Mouse (Mus musculus): ENCODE data around the gene Caln1.

Caln1 gene

DNA sequence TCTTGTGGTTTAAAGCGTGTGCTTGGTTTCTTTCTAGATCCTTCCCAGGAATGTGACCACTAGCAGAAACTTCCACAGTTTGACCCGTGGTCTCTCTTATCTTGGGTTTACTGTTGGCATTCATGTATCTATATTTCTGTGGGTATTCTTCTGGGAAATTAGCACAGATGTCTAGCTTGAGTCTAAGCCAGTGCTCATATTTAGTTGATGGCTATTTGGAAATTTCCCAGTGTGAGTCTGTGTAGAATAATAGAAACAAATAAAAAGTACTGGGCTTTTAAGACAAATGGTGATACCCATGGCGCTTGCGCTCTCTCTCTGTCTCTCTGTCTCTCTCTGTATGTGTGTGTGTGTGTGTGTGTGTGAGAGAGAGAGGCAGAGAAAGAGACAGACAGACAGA, 330.2 kb downstream of the Caln1 start:
- DNase-seq (ENCODE audit: low read depth) = no peak

DNA sequence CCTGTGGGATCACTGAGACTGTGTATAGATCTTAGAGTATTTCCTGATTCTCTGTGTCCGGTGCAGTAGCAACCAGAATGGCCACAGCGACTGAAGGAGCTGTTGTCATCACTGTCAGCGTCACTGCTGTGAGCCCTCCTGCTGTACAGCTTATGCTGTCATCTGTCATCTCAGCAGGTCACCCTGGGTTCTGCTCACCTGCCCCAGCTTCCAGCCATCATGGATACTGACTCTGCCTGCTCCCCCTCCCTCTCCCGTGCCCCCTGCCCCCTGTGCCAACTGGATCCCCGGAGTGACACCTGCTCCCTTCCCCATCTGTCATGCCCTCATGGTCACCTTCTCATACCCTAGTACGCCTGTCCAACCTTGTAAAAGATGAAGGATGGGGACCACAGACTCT, 332.5 kb downstream of the Caln1 start:
- DNase-seq (ENCODE audit: low read depth) = no peak

DNA sequence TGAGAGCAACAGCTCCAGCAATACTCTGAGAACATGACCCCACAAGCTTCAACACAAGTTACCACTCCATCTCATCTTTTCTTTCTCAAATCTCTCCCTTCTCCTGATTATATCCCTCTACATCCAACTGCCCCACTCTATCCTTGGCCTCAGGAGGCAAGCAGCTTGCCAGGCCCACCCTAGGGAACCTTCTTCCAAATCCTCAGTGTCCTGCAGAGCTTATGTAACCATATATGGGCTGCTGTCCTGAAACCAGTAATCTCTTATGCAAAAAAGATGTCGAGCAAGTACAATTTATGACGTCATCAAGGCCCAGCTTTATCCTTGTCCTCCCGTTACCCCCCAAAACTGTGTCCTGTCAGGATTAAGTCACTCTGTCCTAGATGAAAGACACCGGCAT, 333.1 kb downstream of the Caln1 start:
- DNase-seq (ENCODE audit: low read depth) = no peak

DNA sequence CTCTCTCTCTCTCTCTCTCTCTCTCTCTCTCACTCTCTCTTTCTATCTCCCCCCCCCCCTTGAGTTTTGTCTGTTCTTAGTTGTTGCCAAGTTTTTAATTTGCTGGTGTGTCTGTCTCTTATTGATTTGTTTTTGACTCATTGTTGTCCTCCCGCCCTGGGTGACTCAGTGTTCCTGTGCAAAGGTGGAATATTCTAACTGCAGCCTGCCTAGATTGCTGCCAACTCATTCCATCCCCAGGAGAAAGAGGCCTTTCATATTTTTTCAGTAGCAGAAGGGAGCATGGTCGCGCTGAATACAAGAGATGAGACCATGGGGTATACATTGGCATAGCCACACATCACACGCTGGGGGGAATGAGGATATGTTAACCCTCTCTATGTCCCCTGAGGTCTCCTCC, 335.6 kb downstream of the Caln1 start:
- no peak for DNase-seq (ENCODE audit: low read depth)

DNA sequence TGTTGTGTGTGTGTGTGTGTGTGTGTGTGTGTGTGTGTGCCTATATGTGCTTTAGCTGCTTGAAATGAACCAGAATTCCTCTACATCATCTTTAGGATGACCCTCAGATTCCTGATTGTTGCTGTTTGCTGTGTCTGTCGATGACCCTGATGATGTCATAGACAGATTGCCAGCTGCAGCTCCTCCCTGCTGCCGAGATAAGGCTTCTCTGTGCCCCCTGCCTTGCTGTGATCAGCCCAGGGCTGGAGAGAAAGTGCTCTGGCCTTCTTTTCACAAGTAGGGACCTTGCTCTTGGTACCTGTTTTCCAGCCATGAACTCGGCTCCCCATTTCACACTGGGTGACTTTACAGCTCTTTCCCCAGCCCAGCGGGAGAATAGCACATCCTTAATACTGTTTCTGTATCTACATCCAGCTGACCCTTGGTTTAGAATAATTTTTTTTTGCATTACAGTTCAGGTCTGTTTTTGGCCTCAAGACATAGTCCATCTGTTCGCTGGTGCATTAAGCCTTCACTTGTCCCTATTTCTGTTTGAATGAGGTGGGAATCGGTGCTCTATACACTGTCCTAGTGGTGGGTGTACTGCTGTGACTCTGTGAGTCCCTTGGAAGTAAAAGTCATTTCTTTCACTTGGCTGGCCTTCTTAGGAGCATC, 337.1 kb downstream of the Caln1 start:
- no peak for DNase-seq (ENCODE audit: low read depth)

DNA sequence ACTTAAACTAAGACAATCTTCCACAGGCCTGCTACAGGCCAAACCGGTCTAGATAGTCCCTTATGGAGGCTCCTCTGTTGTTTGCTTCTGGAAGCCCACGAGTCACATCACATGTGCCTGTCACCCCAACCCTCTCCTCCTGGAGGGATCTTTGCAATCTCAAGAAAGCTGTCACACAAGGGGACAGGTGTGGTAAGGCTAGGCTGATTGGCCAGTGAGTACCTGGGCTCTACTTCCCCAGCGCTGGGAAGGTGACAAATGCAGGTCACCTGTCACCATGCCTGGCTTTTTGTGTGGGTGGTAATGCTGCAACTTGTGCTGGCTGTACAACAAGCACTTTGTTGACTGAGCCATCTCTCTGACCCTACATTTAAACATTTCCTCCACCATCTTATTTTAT, 338.5 kb downstream of the Caln1 start:
- no peak for DNase-seq (ENCODE audit: low read depth)

DNA sequence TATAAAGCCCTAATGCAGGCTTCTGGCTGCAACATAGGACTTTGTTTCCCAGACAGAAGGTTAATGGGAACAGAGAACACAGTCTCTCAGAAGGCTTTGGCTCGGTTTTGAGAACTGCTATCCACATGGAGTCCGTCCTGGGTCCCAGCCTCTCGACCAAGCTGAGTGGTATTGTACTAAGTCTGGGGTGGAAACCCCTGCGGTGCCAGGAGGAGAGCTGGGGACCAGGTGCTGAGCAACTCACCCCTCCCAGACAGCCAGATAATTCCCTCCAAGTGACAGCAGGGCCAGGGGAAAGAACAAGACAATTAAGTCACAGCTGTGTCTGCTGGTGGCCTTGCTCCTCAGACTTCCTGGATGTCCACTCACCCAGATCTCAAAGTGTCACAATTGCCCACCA, 339.4 kb downstream of the Caln1 start:
- DNase-seq (ENCODE audit: low read depth) = no peak

DNA sequence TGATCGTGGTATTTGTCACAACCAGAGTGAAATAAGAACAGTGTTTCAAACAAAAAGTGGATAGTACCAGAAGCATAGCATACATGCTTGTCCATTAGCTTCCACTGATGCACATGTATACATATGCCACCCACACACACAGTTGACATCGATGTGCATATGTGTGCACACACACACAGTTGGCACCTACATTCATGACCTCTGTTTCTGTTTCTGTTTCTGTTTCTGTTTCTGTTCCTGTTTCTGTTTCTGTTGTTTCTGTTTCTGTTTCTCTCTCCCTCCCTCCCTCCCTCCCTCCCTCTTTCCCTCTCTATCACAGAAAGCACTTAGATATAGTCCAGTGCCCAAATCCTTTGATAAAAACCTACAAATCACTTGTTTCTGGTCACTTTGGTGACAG, 342.4 kb downstream of the Caln1 start:
- no peak for DNase-seq (ENCODE audit: low read depth)

DNA sequence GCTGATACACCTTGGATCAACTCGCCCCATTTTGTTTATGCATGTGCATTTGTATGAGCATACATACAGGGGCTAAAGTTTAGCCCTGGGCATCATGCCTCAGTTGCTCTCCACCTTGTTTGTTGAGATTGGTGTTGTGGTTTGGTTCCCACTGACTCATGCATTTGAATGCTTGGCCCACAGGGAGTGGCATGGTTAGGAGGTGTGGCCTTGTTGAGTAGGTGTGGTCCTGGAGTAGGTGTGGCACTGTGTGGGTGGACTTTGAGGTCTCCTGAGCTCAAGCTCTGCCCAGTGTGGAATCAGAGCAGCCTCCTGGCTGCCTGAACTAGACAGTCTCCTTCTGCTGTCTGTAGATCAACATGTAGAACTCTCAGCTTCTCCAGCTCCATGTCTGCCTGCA, 343.0 kb downstream of the Caln1 start:
- DNase-seq (ENCODE audit: low read depth) = no peak

DNA sequence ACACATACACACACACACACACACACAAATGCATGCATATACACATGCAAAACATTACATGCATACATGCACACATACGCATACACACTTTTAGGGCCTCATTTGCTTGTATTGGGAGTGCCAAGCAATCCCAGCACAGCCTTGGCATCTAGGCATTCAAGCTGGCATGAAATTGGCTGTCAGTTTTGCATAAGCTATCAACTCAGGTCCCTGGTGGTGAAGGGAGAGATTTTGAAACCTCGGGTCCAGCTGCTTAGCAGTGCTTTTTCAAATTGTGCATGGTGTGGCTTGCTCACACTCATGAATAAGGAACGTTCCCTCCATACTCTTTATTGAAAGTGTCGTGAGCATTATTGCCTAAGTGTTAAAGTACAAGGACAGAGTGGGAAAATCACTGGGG, 345.9 kb downstream of the Caln1 start:
- DNase-seq (ENCODE audit: low read depth) = no peak

DNA sequence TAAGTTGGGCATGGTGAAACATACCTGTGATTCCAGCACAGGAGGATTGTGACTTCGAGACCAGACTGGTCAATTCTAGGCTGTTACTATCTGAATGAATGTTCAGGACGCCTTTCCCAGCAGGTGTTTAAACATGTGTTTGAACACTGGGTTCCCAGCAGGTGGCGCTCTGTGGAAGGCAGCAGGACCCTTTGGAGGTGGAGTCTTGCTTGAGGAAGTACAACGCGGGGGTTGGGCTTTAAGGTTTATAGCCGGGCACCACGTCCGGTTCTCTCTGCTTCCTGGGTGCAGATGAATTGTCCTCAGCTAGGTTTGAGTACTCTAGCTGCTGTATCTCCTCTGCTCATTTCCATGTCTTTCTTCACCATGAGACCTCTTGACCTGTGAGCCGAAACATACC, 349.1 kb downstream of the Caln1 start:
- peak; percentile 37 for DNase-seq (ENCODE audit: low read depth)

DNA sequence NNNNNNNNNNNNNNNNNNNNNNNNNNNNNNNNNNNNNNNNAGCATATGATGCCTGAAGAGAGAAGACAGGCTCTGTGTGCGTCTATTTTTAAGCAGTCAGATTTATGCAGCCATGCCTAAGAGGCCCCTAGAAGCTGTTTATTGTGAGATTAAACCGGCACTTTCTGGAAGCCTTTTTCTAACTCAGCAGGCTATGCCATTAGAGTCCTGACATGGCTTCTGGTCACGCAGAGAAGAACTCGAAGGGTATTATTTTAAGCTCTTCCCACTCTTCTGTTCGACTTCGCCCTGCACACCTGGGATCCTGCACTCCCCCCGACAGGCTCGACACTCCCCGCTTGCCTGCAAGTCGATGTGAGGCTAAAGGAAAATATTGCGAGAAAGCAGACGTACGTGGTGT, 372.9 kb downstream of the Caln1 start:
- no peak for DNase-seq (ENCODE audit: low read depth)

DNA sequence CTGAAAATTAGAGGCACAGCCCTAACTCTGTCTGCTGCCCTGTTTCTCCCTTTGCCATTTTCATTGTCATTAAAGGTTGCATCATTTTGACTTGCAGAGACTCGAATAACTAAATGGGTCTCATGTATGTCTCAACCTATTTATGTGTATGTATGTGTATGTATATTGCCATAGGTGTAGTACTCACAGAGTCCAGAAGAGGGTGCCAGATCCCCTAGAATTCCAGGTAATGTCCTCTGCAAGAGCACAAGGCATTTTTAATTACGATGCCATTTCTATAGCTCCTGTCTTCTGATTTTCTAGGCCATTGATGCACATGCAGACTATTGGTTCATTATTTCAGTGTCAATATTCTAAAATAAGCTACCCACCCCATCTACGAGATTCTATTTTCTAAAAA, 388.3 kb downstream of the Caln1 start:
- peak; percentile 9 for DNase-seq (ENCODE audit: low read depth)

DNA sequence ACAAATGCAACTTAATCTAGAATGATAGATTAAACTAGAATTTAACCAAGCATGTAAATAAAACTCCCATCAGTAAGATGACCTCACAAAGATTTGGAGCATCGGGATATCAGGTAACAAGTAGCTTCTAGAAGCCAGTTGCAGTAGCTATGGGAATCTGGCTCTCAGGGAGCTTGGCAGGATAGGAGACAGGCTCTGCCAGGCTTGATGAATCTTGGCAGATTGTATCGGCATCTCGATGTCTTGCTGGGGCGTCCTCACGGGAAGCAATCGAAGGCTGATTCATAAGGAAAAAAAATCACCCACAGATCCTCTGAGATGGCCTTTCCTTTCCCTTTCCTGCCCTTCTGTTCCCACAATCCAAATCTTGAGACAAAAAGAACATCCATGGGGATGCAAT, 396.5 kb downstream of the Caln1 start:
- no peak for DNase-seq (ENCODE audit: low read depth)

DNA sequence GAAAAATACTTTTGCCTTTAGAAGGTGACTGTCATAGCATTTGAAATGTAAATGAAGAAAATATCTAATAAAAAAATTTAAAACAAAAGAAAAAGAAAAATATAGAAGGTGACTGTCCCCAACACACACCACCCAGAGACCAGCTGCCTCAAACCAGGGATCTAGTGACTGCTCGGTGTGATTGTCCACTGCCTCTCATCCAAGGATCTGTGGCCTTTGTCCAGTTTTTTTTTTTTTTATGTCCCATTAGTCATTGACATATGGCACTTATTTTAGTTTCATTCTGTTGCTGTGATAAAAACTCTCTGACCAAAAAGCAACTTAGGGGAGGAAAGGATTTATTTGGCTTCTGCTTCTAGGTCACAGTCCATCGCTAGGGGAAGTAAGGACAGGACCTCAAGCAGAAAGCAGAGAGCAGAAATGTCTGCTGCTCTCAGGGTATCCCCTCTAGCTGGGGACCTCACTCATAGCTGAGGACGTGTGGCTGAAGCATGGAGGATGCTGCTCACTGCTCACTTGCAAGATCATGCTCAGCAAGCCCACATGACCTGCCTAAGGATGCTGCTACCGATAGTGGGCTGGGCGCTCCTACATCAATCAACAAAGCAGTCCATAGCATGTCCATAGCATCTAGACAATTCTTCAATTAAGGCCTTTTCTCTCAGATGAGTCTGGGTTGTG, 401.9 kb downstream of the Caln1 start:
- no peak for DNase-seq (ENCODE audit: low read depth)

DNA sequence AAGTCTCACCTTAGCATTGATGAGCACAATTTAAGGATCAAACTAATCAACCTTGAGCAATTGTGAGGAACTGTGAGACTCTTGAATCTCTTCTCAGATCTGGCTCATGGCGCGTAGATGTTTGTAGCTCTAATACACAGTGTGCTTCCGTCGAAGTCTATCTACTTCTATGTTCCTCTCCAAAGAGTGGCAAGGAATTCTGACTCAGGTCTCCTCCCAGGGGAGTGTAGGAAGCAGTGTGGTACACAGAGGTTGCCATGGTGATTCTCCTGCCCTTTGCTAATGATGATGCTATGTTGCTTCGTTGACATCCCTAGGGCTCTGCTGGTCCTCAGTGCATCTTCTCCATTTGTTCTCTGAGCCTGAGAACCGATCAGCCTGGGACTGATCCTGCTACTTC, 403.2 kb downstream of the Caln1 start:
- DNase-seq (ENCODE audit: low read depth) = no peak

DNA sequence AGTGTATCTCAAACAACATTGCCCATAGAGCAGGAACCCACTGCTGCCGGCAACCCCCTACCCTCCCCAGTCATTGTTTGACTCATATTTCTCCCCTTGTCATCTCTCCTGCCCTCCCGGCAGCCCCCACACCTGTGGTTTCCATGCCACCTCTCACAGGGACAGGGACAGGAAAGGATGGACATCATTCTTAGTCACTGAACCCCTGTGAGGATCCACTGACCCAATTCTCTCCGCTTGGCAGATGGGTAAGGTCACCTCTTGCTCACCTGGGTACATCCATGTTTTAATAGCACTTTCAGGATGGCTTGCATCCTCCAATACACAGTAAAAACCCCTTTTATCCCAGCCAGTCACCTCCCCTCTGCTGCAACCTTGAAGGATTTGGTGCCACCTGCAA, 405.7 kb downstream of the Caln1 start:
- no peak for DNase-seq (ENCODE audit: low read depth)

DNA sequence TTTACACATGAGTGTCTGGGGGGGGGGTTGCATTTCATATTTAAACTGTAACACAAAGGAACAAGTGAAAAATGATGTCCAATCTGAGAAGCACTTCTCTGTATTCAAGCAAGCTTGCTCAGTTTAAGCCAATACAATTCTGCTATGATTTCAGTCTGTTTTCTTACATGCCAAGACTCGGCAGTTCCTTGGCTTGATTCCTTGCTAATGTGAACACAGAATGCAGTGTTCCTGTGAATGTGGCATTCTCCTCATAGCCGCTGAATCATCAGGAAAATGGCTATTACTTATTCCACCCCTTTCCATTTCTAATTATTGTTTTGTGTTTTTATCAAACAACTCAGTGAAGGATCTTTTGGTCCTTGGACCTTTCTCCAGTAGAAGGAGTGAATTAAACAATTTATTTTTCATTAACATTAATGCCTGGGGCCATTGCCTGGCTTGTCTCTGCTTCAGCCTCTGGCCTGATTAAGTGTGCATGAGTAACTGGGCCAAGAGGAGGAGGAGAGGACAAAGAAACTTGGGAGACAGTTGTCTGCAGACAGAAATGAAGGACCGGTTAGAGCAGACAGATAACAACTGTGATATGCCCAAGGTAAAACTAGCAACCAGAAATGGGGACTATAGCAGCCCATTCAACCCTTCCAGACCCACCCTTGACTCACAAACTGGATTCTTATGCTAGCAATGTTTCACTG, 423.6 kb downstream of the Caln1 start:
- no peak for DNase-seq (ENCODE audit: low read depth)

DNA sequence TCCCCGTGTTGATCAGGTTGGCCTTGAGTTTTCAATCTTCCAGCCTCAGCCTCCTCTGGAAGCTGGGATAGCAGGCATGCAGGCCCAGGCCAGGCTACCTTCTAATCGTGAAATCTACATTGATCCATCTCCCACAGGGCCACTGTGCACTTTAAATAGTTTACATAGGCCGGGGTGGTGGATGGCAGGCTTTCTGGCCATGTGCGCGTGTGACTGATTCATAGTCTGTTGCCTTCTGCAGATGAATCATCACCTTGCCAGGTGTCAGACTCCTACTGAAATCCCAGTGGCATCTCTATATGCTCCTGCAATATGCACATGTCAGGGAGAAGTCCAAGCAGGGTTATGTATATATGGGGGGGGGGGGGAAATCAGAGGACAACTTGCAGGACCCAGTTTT, 428.5 kb downstream of the Caln1 start:
- no peak for DNase-seq (ENCODE audit: low read depth)

DNA sequence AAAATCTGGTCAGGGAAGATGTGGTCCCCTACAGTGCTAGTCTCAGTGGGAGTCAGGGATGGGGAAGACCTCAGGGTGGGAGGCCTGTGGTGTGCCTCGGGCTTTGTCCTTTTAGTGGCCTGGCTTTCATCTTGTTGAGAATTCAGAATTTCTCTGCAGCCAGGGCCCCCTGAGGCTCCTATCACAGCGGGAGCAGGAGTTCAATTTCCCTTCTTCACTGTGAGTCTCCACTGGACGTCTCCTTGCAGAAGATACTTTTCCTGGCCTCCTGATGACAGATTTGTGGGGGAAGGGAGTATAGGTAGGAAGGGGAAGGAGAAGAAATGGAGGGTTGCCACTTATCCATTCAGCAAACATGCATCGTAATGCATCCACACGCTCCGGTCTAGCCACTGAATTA, 441.1 kb downstream of the Caln1 start:
- DNase-seq (ENCODE audit: low read depth) = no peak

DNA sequence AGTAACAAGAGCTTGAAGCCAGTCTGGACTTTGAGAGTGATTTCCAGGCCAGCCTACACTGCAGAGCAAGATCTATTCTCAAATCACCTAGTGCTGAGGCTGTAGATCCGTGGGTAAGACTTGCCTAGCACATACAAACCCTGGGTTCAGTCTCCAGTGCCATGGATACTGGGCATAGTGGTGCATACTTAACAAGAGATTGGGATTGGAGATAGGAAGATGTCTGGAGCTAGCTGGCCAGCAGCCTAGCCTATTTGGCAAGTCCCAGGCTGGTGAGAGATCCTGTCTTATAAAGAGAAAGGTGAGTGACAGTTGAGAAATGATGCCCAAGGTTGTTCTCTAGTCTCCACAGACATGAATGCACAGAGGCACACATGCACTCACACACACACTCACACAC, 441.6 kb downstream of the Caln1 start:
- no peak for DNase-seq (ENCODE audit: low read depth)

DNA sequence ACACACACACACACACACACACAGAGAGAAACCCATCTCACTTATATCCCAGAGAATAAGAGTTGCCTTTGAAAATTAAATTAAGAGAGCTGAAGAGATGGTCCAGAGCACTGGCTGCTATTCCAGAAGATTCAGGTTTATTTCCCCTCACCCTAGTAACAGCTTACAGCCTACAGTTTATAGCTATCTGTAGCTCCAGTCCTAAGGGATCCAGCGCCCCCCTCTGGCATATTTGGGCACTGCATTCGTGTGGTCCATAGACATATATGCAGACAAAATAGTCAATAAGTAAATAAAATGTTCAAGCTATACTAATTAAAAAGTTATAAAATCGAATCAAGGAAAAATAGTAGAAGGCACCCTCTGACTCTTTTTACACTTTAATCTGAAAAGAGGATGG, 442.0 kb downstream of the Caln1 start:
- no peak for DNase-seq (ENCODE audit: low read depth)

DNA sequence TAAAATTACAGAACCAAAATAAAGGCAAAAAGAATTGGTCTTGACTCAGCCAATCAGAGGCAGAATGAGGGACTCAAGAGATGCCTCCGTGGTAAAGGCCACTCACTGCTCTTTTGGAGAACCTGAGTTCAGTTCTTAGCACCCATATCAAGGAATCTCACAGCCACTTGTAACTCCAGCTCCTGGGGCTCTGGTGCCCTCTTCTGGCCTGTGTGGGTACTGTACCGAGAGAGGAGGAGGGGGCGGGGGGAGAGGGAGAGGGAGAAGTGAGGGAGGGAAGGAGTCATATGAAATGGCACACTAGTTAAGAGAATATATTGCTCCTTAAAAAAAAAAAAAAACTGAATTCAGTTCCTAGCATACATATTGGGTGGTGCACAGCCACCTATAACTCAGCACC, 442.7 kb downstream of the Caln1 start:
- no peak for DNase-seq (ENCODE audit: low read depth)

DNA sequence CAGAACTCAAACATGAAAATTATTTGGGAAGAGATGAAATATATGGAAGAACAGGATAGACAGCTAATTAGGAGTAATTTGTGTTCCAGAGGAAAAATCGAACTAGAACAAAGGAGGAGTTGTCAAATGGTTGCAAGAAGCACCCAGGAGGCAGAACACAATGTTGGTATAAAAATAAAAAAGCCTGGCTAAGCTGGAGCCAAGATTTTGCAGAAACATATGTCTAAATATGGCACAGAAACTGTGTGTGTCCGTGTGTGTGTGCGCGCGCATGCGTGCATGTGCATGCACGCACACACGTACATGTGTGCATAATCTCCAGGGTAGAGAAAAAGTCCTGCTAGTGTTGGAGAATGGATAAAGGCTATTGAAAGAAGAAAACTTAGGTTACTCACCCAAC, 443.3 kb downstream of the Caln1 start:
- no peak for DNase-seq (ENCODE audit: low read depth)

Data from c-Kit-positive CD71-negative TER-119-negative erythroid progenitor cells, embryonic 14.5 days (primary cell).